Mouse (Mus musculus) right cerebral cortex, adult 2 months (tissue): ENCODE data around the gene Slc9a6.
A peak's percentile ranks its signal among the peaks of the same experiment; 100 is the strongest.

Source experiments
- DNase-seq, 2 experiments: peaks; one replicate each; pipeline ENCODE4 v3.0.0; 2021 to 2022; ENCODE audit warnings: low spot score in 2 of 2

Slc9a6 gene

DNA sequence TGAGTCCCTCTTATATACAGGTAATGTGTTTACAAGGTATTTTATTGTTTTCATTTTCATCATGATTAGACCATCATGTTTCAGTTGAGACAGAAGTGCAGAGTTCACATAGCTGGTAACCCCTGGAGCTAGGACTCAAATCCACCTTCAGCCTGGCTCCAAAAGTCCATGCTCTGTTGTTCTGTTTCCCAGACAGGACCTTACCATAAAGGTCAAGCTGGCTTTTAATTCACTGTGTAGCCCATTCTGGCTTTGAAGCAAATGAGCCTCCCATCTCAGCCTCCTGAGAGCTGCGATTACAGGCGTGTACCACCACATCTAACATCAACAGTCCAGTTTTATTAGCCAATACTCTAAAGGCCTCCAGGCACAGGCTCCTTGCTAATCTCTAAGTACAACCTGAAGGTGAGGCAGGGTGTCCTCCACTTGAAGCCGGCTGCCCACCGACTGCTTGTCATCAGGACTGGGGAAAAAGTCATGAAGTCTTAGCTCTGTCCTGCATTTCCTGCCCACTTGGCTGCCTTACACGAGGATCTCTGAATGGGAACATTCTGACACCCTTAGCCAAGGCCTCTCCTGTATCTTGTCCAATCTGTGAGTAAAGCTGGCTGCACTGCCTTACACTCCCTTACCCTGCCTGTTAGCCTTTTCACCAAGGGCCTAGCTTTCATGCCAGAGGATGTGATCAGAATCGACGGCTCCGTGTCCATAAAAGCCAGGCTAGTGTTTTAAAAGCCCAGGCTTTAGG lies 55.8 kb downstream of the Slc9a6 start:
- no peak for DNase-seq

DNA sequence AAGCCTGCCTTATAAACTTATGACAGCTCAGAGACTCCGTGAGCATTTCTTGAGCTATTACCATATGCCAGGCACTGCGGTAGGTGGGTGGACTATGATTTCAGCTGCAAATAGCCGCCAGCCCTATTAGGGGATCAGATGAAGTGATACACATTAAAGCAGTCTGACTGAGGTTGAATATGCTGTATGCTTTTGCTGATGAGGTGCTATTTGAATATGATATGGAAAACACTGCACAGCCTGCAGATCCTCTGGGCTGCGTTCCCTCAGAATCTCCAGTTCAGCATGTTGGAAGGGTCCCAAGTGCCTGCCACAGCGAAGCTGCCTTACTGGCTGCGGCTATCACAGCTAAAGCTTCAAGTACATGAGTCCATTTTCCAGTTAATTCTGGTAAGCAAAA lies 57.7 kb downstream of the Slc9a6 start:
- DNase-seq = peak in 1 of 2 experiments; percentile 15

DNA sequence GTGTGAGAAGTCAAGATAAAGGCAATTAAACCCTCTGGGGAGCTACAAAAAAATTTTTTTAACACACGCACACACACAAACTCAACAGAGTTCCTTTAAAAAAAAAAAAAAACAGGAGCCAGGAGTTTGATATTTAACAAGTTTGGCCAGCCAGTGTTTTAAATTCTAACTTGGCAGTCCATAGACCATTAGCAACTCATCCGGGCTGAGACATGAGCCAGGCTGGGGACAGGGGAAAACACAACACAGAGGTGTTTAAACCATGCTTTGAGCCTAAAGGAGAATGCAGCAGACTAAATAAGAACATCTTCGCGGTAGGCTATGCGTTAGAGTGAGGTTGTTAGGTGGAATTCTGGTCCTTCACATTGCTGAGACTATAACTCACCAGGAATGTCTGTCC lies 58.5 kb downstream of the Slc9a6 start:
- DNase-seq = no peak

DNA sequence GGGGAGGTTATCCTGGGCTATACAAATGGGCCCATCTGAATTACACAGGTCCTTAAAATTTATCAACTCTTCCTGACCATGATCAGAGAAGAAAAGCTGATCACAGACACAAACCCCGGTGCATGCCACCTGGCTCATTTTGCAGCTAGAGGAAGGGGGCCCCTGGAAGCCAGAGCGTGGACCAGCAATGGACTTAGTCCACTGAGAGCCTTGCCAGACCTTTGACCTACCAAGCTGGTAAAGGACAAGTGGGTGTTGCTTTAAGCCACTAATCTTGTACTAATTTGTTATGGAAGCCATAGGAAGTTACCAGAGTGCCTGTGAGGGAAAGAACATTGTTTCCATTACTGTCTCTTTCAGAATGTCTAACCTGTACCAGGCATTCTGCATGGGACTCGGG lies 58.9 kb downstream of the Slc9a6 start:
- DNase-seq = no peak

DNA sequence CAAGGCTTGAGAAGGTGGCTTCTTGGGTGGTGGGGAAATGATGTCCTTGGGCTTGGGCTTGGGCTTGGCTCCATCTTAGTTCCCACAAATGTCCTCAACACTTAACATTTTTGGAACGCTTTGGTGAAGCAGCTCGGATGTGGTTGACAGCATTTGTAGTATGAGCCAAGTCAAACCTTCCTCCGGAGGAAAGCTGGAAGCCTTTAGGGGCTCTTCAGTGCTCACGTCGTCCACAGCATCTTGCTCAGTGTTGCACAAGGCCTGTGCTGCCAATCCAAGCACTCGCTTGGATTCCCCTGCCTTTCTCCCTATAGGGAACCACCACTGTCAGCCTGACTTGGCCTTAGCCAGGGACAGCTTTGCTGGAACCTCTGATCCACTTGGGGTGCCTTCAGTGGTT lies 66.0 kb downstream of the Slc9a6 start:
- DNase-seq = no peak

DNA sequence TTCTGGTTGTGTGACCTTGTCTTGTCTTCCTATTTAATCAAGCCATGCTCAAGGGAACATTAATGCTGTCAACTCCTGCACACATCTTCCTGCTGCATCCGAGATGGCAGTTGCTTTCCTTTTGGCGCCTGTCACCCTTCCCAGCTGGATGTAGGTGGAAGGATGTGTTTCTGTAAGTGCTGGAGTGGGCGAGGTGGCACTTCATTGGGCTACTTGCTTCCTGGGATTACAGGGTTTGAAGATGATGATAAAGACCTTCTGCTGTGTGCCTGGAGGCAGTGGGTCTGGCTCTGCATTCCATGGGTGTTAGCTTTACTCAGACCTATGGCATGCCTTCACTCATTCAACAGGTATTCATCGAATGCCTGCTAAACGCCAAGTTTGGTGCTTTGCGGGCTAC lies 68.2 kb downstream of the Slc9a6 start:
- DNase-seq = peak; percentile 5 to 11

DNA sequence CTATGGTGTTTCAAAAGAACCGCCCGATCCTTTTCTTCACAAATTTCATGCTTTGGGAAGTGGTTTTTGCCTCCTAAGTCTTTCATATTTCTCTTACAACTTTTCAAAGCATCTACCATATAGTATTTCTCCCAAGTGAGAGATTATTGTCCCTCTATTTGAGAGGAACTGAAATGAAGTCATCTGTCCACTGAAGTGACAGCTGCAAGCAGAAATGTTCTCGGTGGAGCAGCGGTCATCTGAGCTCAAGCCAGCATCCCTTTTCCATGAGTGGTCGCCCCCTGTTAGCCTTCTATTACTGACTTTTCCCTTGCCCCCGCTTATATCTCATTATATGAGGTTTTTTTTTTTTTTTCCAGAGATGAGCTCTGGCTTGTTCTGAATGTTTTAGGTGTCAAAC lies 69.5 kb downstream of the Slc9a6 start:
- DNase-seq = no peak

DNA sequence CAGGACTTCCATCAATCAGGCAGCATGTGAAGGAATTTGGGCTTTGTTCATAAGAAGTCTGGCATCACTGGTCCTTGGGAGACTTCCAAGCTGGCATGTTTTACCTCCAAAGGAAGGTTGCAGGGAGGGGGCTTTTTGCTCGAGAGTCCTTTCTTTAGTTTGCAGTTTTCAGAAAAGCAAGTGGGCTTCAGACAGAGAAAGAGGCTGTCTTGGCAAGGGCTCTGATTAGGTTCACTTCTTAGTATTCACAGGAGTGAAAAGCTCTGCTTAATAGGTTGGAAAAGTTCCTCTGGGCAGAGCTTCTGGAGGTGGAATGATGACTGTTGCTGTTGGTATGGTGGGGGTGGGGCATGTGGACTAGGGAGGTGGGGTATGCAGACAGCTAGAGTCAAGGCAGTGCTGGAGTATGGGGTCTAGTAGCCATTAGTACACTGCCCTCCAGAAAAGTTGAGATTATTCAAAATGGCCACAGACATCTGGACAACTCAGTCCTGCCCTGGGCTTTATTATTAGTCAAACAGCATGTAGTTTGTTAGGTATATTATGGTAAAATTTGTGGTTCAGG lies 72.7 kb downstream of the Slc9a6 start:
- DNase-seq = no peak

DNA sequence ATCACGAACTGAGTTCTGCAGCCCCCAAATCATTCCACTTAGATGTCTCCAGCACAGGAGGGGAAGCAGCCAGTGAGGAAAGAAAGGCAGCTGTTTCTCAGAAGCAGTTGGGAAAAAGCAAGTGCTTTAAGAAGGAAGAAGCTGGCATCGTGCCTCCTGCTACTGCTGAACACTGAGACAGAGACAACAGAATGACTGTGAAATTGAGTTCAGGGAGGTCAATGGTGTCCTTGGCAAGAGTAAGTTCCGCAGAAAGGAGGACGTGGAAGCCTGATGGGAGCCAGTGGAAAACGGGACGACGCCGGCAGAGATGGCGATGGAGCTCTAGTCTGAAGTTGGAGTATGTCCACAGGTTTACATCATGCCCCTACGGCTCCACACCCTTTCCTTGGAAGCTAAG lies 74.0 kb downstream of the Slc9a6 start:
- DNase-seq = no peak

DNA sequence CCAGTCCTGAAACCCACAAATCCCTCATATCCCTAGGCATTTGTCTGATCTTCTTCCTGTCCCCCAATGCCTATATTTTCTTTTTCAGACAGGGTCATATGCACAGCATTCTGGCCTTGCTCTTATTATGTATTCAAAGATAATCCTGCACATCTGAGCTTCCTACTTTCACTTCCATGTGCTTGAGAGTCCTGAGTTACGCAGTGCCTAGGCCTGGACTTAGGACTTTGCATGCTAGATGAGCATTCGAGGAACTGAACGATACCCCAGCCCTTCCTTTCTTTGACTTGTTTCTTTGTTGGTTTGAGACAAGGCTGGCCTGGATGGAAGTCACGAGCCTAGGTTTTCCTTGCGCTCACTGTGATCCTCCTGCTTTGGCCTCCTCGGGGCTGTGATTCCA lies 83.0 kb downstream of the Slc9a6 start:
- no peak for DNase-seq

DNA sequence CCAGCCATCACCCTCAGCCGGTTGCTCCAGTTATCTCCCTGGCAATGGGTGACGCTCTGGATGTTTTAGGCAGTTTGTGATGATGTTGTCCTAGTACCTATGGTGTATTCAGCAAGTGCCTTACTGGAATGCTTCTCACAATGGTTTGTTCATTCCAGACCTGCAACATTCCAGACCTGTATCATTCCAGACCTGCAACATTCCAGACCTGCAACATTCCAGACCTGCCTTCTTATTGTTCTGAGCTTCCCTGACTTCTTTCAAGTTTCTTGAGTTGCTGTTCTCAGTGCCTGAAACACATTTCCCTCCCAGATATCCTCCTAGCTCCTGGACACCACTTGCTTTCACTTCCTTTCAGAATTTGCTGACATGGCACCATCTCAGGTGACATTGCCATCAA lies 85.0 kb downstream of the Slc9a6 start:
- no peak for DNase-seq

DNA sequence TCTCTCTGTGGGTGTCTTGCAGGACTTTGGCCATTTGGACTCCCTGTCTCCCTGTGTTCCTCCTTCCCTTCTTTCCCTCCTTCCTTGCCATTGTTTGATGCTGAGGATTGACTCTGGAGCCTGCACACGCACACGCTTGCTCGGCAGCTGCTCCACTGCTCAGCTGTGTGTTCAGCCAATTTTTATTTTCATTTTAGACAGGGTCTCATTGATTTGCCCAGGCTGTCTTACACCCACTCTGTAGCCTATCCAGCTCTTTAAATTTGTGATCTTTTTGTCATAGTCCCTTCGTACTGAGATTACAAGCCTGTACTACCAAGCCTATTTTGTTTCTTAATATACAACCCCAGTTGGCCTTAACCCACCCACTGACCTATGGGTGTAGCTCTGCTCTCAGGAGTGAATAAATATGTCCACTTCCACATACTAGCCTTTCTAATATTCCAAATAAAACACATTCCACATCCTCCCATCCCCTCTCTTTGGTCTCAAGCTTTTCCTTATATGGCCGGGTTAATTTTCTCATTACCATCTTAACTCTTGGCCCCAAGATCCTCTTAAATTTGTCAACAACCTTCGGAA lies 87.7 kb downstream of the Slc9a6 start:
- no peak for DNase-seq

DNA sequence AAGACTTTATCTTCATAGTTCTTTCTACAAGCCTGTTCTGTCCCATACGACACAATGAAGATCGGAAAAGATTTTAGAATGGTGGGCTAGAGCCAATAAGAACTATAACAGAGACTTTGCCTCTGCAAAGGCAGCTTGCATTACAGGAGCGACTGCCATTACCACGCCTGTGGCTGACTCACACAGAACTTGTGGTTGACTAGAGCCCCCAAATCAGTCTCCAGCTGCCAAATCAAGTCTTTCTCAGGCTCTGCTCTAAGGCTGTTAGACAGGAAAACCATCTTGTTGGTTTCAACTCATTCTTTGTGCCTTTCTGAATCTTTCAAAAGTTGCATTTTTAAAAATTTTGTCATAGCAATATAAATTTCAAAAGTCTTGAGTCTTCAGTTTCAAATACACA lies 88.3 kb downstream of the Slc9a6 start:
- DNase-seq = no peak

DNA sequence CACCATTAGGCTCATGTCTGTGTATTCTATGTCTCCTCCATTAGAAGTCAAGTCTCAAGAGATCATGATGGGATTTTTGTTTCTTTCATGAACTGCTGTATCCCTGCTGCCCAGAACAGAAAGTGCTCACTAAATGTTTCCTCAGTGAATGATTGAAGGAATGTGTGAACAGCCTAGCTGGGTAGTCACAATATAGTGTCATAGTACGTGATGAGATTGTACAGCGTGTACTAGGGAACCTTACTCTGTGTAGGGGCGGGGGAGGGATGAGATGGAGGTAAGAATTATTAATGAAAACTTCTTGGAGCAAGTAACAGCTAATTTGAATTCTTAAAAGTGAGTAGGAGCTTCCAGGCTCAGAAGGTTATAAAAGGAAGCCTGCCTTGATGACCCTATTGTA lies 91.7 kb downstream of the Slc9a6 start:
- no peak for DNase-seq

DNA sequence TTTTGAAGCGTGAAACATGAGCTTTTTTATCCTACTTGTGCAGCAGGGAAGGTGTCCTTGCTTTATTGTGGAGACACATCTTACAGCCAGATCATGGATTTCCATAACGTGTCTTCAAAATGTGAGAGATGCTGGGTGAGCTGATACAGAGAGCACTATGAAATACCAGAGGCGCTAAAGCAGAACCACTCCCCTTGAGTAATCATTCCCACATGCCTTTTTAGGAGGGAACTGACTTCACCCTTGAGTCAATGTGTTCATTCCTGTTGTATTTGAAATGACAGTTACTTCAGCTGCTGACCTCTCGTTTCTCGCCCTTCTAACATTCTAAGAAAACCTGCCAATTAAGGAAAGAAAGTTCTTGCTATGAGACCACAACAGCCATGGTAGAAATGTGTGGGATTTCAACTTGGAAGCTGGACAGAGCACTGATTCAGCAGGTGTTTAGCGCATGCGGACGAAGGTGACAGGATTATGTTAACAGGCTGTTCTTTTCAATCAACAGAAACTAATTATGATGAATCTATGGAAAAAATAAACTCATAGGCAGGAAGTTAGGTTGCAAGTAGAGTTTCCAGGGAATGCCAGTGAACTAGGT lies 94.5 kb downstream of the Slc9a6 start:
- no peak for DNase-seq

DNA sequence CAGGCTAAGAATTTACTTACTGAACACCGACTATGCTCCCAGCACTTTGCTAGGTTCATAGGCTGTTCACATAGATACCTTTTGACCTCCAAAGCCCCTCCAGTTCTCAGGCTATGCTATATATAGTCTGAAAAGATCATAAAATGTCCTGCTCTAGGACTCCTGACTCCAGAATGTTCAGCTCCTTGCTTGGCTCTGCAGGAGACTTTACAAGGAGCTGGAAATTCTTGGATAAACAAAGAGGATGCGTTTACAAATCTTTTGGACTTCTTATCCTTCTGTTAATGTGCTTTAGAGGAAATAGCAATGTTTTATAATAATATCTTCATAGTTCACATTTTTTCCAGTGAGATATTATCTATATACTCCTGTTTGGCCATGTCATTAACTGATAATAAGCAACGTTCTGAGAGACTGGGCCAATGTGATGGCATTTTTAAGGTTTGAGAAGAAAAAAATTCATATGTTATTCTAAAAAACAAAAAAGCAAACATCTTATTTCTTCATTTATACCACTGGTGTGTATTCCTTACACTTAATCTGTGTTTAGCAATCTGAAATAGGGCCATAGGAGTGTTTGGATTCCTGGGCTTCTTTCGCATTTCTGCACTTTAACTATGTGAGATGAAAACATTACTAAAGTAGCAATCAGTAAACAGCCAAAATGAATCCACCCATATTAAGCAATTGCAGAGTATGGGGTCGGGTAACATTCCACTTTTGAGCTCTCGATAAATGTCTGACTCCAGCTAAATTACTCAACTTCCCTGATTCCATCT lies 99.2 kb downstream of the Slc9a6 start:
- no peak for DNase-seq

DNA sequence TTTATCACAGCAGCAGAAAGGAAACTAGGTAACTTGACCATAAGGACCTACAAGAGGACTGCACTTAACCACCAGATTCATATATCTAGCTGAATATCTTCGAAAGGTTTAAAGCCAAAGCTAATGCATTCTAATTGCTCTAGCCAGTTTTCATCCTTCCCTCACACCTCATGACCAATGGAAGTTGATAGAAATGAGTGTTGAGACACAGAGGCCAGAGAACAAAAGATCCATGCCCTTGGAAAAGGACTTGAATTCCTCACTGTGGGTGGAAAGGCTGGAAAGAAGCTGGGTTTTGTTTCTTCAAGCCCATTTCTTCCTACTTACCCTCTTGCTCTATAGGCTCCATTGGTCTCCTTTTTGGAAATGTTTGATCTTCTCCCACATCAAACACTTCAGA lies 101.0 kb downstream of the Slc9a6 start:
- DNase-seq = no peak

DNA sequence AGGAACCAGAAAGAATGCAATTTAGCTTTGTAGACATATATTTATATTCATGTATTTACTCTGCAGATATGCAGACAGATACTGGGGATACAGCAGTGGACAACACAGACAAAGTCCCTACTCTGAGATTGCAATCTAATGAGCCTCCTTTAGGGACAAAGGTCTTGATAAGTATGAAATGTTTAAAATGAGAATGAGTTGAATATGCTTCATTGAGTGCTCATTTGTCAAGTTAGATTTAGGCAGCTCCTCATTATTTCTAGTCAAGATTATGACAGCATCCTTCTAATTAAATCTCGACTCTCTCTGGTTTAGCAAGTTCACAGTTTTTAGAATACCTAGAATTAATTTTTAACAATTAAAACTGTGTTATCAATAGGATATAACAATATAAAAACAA lies 103.1 kb downstream of the Slc9a6 start:
- no peak for DNase-seq
